Mouse (Mus musculus) CH12.LX (cell line): ENCODE measurements around the gene Rpl9-ps1. TPM values are rescaled to one million over a fixed set of nuclear protein-coding genes. Genes with fewer than 3 reads are reported as not detected.

ENCODE experiments used
- DNase-seq: peaks from one replicate; pipeline ENCODE4 v3.0.0-alpha.2; 2013; ENCODE audit errors: extremely low read depth
- H3K27ac ChIP-seq: 2 replicates; pipeline ENCODE4 v1.5.1; 2012; ENCODE audit warnings: low read depth, mild to moderate bottlenecking, control low read depth, moderate library complexity; ENCODE audit not compliant: insufficient read depth
- H3K27me3 ChIP-seq: replicated peaks from 2 replicates; pipeline ENCODE3; 2012; ENCODE audit warnings: inconsistent platforms
- H3K36me3 ChIP-seq, 2 experiments: replicated peaks in 1 of 2; 2 replicates each; pipeline versions ENCODE3 to v1.6.1; 2012; ENCODE audit warnings: inconsistent platforms in 1 of 2, low read length in 1 of 2, mild to moderate bottlenecking in 1 of 2, mixed read lengths in 1 of 2, moderate library complexity in 1 of 2; ENCODE audit not compliant: control insufficient read depth in 1 of 2, insufficient read depth in 1 of 2
- H3K4me1 ChIP-seq, 2 experiments: 2 replicates each; pipeline ENCODE4 v1.6.1; 2012; ENCODE audit warnings: inconsistent platforms in 1 of 2, moderate library complexity in 1 of 2; ENCODE audit not compliant: insufficient read depth in 2 of 2, control insufficient read depth in 1 of 2
- H3K4me2 ChIP-seq: 2 replicates; pipeline ENCODE4 v1.6.1; 2012; ENCODE audit warnings: low read depth, mild to moderate bottlenecking, control low read depth; ENCODE audit not compliant: poor library complexity, insufficient read depth, severe bottlenecking
- H3K4me3 ChIP-seq, 3 experiments: fragments of 150-350 bp in 1 of 3; sonication (generic) in 1 of 3; replicated peaks in 1 of 3; 2 replicates each; pipeline versions ENCODE3 to v1.5.1; 2011 to 2012; ENCODE audit warnings: low read depth in 2 of 3, low read length in 2 of 3, mild to moderate bottlenecking in 2 of 3, moderate library complexity in 2 of 3, control low read depth in 1 of 3, improper control_type of control experiment in 1 of 3, inconsistent platforms in 1 of 3, mixed read lengths in 1 of 3; ENCODE audit not compliant: poor library complexity in 1 of 3
- H3K79me2 ChIP-seq: replicated peaks from 2 replicates; pipeline ENCODE4 v1.6.1; 2012; ENCODE audit warnings: mild to moderate bottlenecking, moderate library complexity; ENCODE audit not compliant: control insufficient read depth, poor library complexity, insufficient read depth, severe bottlenecking; ENCODE audit errors: extremely low read depth
- H3K9ac ChIP-seq: 2 replicates; pipeline ENCODE4 v1.6.1; 2012; ENCODE audit warnings: low read depth, mild to moderate bottlenecking, control low read depth, moderate library complexity; ENCODE audit not compliant: insufficient read depth
- H3K9me3 ChIP-seq: replicated peaks from 2 replicates; pipeline ENCODE3; 2012; ENCODE audit warnings: low read length, inconsistent platforms, mixed read lengths
- BHLHE40 ChIP-seq: IDR thresholded peaks from 2 replicates; pipeline ENCODE4 v1.6.1; 2011; ENCODE audit warnings: mild to moderate bottlenecking, low read depth, low read length, improper control_type of control experiment
- CHD1 ChIP-seq: IDR thresholded peaks from 2 replicates; pipeline ENCODE4 v1.6.1; 2012; ENCODE audit warnings: low read depth, low read length, improper control_type of control experiment, inconsistent platforms
- CHD2 ChIP-seq: IDR thresholded peaks from 2 replicates; pipeline ENCODE4 v1.6.1; 2011; ENCODE audit warnings: low read length, improper control_type of control experiment
- ETS1 ChIP-seq: conservative IDR thresholded peaks from 2 replicates; pipeline ENCODE4 v1.6.1; 2012; ENCODE audit warnings: low read depth, mild to moderate bottlenecking, inconsistent platforms, low read length, improper control_type of control experiment, moderate library complexity
- HCFC1 ChIP-seq: IDR thresholded peaks from 2 replicates; pipeline ENCODE4 v1.6.1; 2012; ENCODE audit warnings: low read depth, mild to moderate bottlenecking, inconsistent platforms, low read length, improper control_type of control experiment
- JUN ChIP-seq: IDR thresholded peaks from 2 replicates; pipeline ENCODE4 v1.6.1; 2011; ENCODE audit warnings: low read depth, mild to moderate bottlenecking, low read length, improper control_type of control experiment, moderate library complexity; ENCODE audit not compliant: insufficient read depth
- JUND ChIP-seq: conservative IDR thresholded peaks from 2 replicates; pipeline ENCODE4 v1.6.1; 2011; ENCODE audit warnings: low read depth, low read length, improper control_type of control experiment
- MEF2A ChIP-seq: IDR thresholded peaks from 2 replicates; pipeline ENCODE4 v1.6.1; 2014; ENCODE audit warnings: low read depth, mild to moderate bottlenecking, inconsistent platforms, low read length, improper control_type of control experiment, borderline replicate concordance
- MXI1 ChIP-seq: IDR thresholded peaks from 2 replicates; pipeline ENCODE4 v1.6.1; 2011; ENCODE audit warnings: mild to moderate bottlenecking, low read depth, low read length, improper control_type of control experiment
- MYC ChIP-seq: IDR thresholded peaks from 2 replicates; pipeline ENCODE4 v1.6.1; 2011; ENCODE audit warnings: low read depth, mild to moderate bottlenecking, improper control_type of control experiment, low read length
- NELFE ChIP-seq: IDR thresholded peaks from 2 replicates; pipeline ENCODE4 v1.6.1; 2011; ENCODE audit warnings: low read depth, low read length, improper control_type of control experiment
- NRF1 ChIP-seq: IDR thresholded peaks from 2 replicates; pipeline ENCODE4 v1.6.1; 2014; ENCODE audit warnings: low read depth, mild to moderate bottlenecking, inconsistent platforms, low read length, improper control_type of control experiment, moderate library complexity
- PAX5 ChIP-seq: IDR thresholded peaks from 2 replicates; pipeline ENCODE4 v1.6.1; 2012; ENCODE audit warnings: low read length, inconsistent platforms, mixed read lengths
- RAD21 ChIP-seq: IDR thresholded peaks from 2 replicates; pipeline ENCODE4 v1.6.1; 2011; ENCODE audit warnings: low read depth, mild to moderate bottlenecking, low read length, improper control_type of control experiment, moderate library complexity
- TBP ChIP-seq: conservative IDR thresholded peaks from 2 replicates; pipeline ENCODE4 v1.6.1; 2011; ENCODE audit warnings: low read depth, low read length, improper control_type of control experiment
- TCF12 ChIP-seq: IDR thresholded peaks from 2 replicates; pipeline ENCODE4 v1.6.1; 2014; ENCODE audit warnings: low read depth, mild to moderate bottlenecking, inconsistent platforms, low read length, improper control_type of control experiment
- UBTF ChIP-seq: IDR thresholded peaks from 2 replicates; pipeline ENCODE4 v1.6.1; 2012; ENCODE audit warnings: low read depth, mild to moderate bottlenecking, inconsistent platforms, low read length, improper control_type of control experiment, moderate library complexity
- USF2 ChIP-seq: conservative IDR thresholded peaks from 2 replicates; pipeline ENCODE4 v1.6.1; 2011; ENCODE audit warnings: low read depth, low read length, improper control_type of control experiment
- dilution Hi-C: fragments of 300-500 bp; cut with MboI; formaldehyde crosslinking; loops from 2 replicates; pipeline ENCODE4 v1.14.3; 2020; ENCODE audit warnings: low sequenced_read_pairs; ENCODE audit not compliant: extremely low pct_unique_long_range_greater_than_20kb, extremely low pct_ligation_motif_present
- in situ Hi-C: fragments of 300-500 bp; cut with MboI; formaldehyde crosslinking; loops from 3 replicates; pipeline ENCODE4 v1.14.3; 2019; ENCODE audit warnings: low sequenced_read_pairs, low pct_ligation_motif_present, low pct_unique_long_range_greater_than_20kb, mixed read lengths
- polyA plus RNA-seq: library from polyadenylated mRNA; unstranded; fragments of >175 nt; gene quantifications from 2 replicates; pipeline ENCODE4 v1.2.1, GENCODE M21; 2012; ENCODE audit warnings: low read depth; ENCODE audit not compliant: insufficient read length
- total RNA-seq, 2 experiments: library from RNA; depleted of rRNA; stranded (reverse); fragments of 300-350 nt in 1 of 2; fragments of >200 nt in 1 of 2; gene quantifications; 2 replicates each; pipeline ENCODE4 v1.2.3; 2012 to 2014

Rpl9-ps1 gene
- total and polyA plus RNA-seq, 3 experiments = not detected

DNA sequence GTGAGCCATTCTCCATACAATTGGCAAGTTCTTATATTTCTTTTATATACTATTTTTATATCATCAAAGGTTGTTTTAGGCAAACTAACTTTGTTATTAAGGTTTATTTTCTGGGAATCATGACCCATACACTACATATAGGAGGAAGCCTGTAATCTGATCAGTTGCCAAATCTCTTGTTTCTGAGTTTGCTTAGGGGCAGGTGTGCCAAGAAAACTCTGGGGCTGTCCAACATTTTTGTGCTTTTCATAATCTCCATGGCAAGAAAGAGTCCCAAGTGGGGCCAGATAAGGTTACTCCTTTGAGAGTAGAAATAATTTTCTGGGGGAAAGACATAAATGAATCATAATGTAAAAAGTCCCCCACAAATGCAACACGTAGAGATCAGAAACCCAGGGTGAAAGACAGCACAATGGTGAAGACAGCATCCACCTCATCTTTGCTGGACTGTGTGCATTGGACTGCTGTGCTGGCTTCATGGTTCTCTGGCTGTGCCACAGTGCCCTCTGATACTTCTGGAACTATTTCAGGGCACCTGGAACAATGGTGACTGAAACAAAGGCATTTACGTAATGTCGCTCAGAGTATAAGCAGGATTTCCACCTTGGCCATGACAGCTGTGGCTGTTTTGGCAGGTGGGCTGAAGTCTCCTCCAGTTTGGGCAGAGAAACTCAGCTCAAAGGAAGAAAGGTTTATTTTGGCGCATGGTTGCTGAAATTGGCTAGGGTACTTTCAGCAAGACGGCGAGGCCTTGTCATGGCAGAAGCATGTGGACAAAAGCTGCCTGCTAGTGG lies 1.1 kb upstream of the Rpl9-ps1 start:
- no peaks in the 10 kb centered on the region for H3K27me3 ChIP-seq

DNA sequence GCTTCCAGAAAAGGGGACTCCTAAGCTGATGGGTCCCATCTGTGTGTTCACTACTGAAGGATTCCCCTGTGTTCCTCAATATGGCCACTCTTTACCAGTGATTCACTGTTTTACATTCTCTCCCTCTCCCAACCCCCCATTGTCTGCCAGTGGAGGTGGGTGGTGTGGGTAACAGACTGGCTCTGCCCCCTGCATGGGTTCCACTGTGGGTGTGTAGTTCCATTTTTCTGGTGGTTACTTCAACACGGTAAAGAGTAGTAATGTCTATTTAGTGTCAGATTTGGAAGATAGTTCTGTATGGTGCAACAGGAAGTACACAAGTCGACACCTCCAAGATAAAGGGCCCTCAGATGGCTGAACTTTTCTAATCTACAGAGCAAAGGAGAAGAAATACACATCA lies 4.2 kb downstream of the Rpl9-ps1 start:
- TF ChIP-seq NRF1 (no peak), ETS1 (no peak), MXI1 (no peak), HCFC1 (no peak), USF2 (no peak), JUND (no peak), TCF12 (no peak)
- in situ Hi-C loops = no loop called here
- Histone ChIP-seq H3K9ac (no peak overlapping the region), H3K4me2 (no peak overlapping the region), H3K4me1 (peaks cover 16 to 32% of the 10 kb centered on the region in 2 experiments), H3K79me2 (no peaks in the 10 kb centered on the region), H3K27me3 (no peaks in the 10 kb centered on the region), H3K27ac (no peak overlapping the region), H3K9me3 (no peaks in the 10 kb centered on the region), H3K4me3 (no peak overlapping the region), H3K36me3 (no peaks in the 10 kb centered on the region)
- no peak for DNase-seq
- dilution Hi-C loops = no loop called here

More for the DNA sequence above, 1.1 kb upstream of the Rpl9-ps1 start:
- dilution Hi-C loops (no loop called here), in situ Hi-C loops (no loop called here)
- Histone ChIP-seq H3K9me3 (no peaks in the 10 kb centered on the region), H3K4me2 (no peak overlapping the region), H3K4me1 (peaks cover 10 to 24% of the 10 kb centered on the region in 2 experiments), H3K4me3 (no peak overlapping the region), H3K27ac (no peak overlapping the region), H3K79me2 (no peaks in the 10 kb centered on the region), H3K9ac (no peak overlapping the region), H3K36me3 (no peaks in the 10 kb centered on the region)
- DNase-seq = no peak
- no peak for TF ChIP-seq CHD1
- no peak for TF ChIP-seq TBP
- no peak for TF ChIP-seq CHD2
- TF ChIP-seq JUN = no peak
- TF ChIP-seq UBTF = no peak
- TF ChIP-seq NELFE = no peak
- no peak for TF ChIP-seq RAD21
- no peak for TF ChIP-seq MYC
- no peak for TF ChIP-seq BHLHE40
- TF ChIP-seq PAX5 = no peak
- TF ChIP-seq MEF2A = no peak
- TF ChIP-seq TCF12 = no peak
